Comparison of ENCODE assay signal across 27 mouse cellular contexts in genomic region chr13:109643419-109643818, GRCm38 (mm10).
DNase-seq lines count a peak whose midpoint lies in the region; ATAC-seq and TF ChIP-seq lines count a peak whose summit lies in the region.
"Had no signal": no experiment of that assay in that cellular context is flagged by ENCODE, and none has a peak within 500 bp of the region (broad histone marks: within the 10 kb centered on the region; RNA-seq: fewer than 3 reads in every experiment).

No protein-coding gene starts in this region.

- peaks cover 48% of the 10 kb centered on the region for H3K4me1 ChIP-seq in megakaryocyte, embryonic 14.5 days
- H3K4me1 ChIP-seq in MEL (ENCODE audit: control insufficient read depth in 1 of 2, insufficient read depth in 2 of 2, low read length in 2 of 2): peaks cover 47 to 49% of the 10 kb centered on the region in 2 experiments
- peaks cover 60 to 62% of the 10 kb centered on the region in 2 experiments for H3K4me1 ChIP-seq in liver, embryonic 14.5 days (replicated peaks; ENCODE audit: control insufficient read depth in 2 of 2, insufficient read depth in 2 of 2, low read length in 1 of 2)
- H3K4me1 ChIP-seq: midbrain, embryonic 12.5 days; stomach, embryonic 15.5 days had no signal

- H3K9ac ChIP-seq in MEL (ENCODE audit: control insufficient read depth, low read depth, low read length, poor library complexity, severe bottlenecking): no peak overlapping the region
- H3K9ac ChIP-seq in liver, embryonic 14.5 days (replicated peaks): no peak overlapping the region; the same call in 1 of the 2 replicates
- H3K9ac ChIP-seq: embryonic facial prominence, embryonic 15.5 days; forebrain, embryonic 12.5 days; hindbrain, embryonic 15.5 days; limb, embryonic 15.5 days; lung, embryonic 15.5 days; midbrain, embryonic 12.5 days; neural tube, embryonic 15.5 days; stomach, embryonic 15.5 days had no signal

- no peak for DNase-seq in MEL (ENCODE audit: low read depth, low spot score)
- no peak for DNase-seq in liver, embryonic 14.5 days (ENCODE audit: low read depth in 3 of 3, low spot score in 3 of 3)
- no peak for DNase-seq in retina, embryonic 14.5 days (ENCODE audit: low spot score)
- DNase-seq in embryo, embryonic 11 days: no peak
- no peak for DNase-seq in left cerebral cortex, postnatal 36 days (ENCODE audit: low spot score in 2 of 2)
- DNase-seq: cerebellum, adult 2 months; cerebellum, postnatal 14 days; gastrocnemius, postnatal 10 days; heart, postnatal 14 days; kidney, adult 2 months; kidney, postnatal 4 days; right cerebral cortex, postnatal 25 days had no signal

- no peaks in the 10 kb centered on the region for H3K9me3 ChIP-seq in megakaryocyte, embryonic 14.5 days
- no peaks in the 10 kb centered on the region for H3K9me3 ChIP-seq in MEL (replicated peaks; ENCODE audit: insufficient read depth, low read length)
- no peaks in the 10 kb centered on the region for H3K9me3 ChIP-seq in liver, embryonic 14.5 days (ENCODE audit: control insufficient read depth, low read length)
- H3K9me3 ChIP-seq: embryonic facial prominence, embryonic 10.5 days; embryonic facial prominence, embryonic 15.5 days; forebrain, embryonic 12.5 days; hindbrain, embryonic 10.5 days; hindbrain, embryonic 15.5 days; limb, embryonic 10.5 days; limb, embryonic 15.5 days; lung, embryonic 15.5 days; midbrain, embryonic 12.5 days; neural tube, embryonic 15.5 days; stomach, embryonic 15.5 days had no signal

- no peak for TF ChIP-seq POLR2A in MEL (IDR thresholded peaks at IDR 0.05; ENCODE audit: control insufficient read depth in 1 of 2, insufficient read depth in 1 of 2, low read depth in 1 of 2, low read length in 2 of 2, poor library complexity in 1 of 2)

- intact Hi-C loops in left cerebral cortex, postnatal 36 days (cut with DNase I): no loop called here

- H3K36me3 ChIP-seq in megakaryocyte, embryonic 14.5 days (replicated peaks; ENCODE audit: low read length): no peaks in the 10 kb centered on the region
- H3K36me3 ChIP-seq in MEL (ENCODE audit: control insufficient read depth in 1 of 2, insufficient read depth in 2 of 2, low read length in 2 of 2): peaks cover 0 to 62% of the 10 kb centered on the region in 2 experiments; a peak in 2 of 4 replicates
- H3K36me3 ChIP-seq in liver, embryonic 14.5 days (replicated peaks; ENCODE audit: control insufficient read depth, insufficient read depth, low read depth): no peaks in the 10 kb centered on the region
- H3K36me3 ChIP-seq: embryonic facial prominence, embryonic 10.5 days; embryonic facial prominence, embryonic 15.5 days; forebrain, embryonic 12.5 days; hindbrain, embryonic 10.5 days; hindbrain, embryonic 15.5 days; limb, embryonic 10.5 days; limb, embryonic 15.5 days; lung, embryonic 15.5 days; midbrain, embryonic 12.5 days; neural tube, embryonic 15.5 days; stomach, embryonic 15.5 days had no signal

- H3K27ac ChIP-seq in MEL (ENCODE audit: control insufficient read depth, low read depth, low read length): peak overlapping the region; percentile 45
- H3K27ac ChIP-seq in liver, embryonic 14.5 days: peak overlapping the region; percentile 87; the same call in 1 of the 2 replicates
- H3K27ac ChIP-seq: embryonic facial prominence, embryonic 10.5 days; embryonic facial prominence, embryonic 15.5 days; forebrain, embryonic 12.5 days; hindbrain, embryonic 10.5 days; hindbrain, embryonic 15.5 days; limb, embryonic 10.5 days; limb, embryonic 15.5 days; lung, embryonic 15.5 days; midbrain, embryonic 12.5 days; neural tube, embryonic 15.5 days; stomach, embryonic 15.5 days had no signal

- no peak for TF ChIP-seq EP300 in MEL (IDR thresholded peaks at IDR 0.05; ENCODE audit: low read depth in 1 of 2, low read length in 2 of 2)
- TF ChIP-seq EP300 in liver, embryonic 14.5 days (IDR thresholded peaks at IDR 0.05; ENCODE audit: low read depth): no peak

- peak overlapping the region; percentile 60 for H3K4me2 ChIP-seq in liver, embryonic 14.5 days (ENCODE audit: low read depth)
- H3K4me2 ChIP-seq: embryonic facial prominence, embryonic 15.5 days; forebrain, embryonic 12.5 days; hindbrain, embryonic 15.5 days; limb, embryonic 15.5 days; lung, embryonic 15.5 days; midbrain, embryonic 12.5 days; neural tube, embryonic 15.5 days; stomach, embryonic 15.5 days had no signal

- TF ChIP-seq RAD21 in MEL (IDR thresholded peaks at IDR 0.05; ENCODE audit: low read depth, low read length): no peak

- no peaks in the 10 kb centered on the region for H3K79me2 ChIP-seq in MEL (ENCODE audit: control insufficient read depth, insufficient read depth, low read length, poor library complexity)

- no peaks in the 10 kb centered on the region for H3K27me3 ChIP-seq in megakaryocyte, embryonic 14.5 days (replicated peaks)
- no peaks in the 10 kb centered on the region for H3K27me3 ChIP-seq in MEL (ENCODE audit: control insufficient read depth in 1 of 2, insufficient read depth in 2 of 2, low read length in 2 of 2)
- no peaks in the 10 kb centered on the region for H3K27me3 ChIP-seq in liver, embryonic 14.5 days (ENCODE audit: control insufficient read depth, insufficient read depth, low read length)
- H3K27me3 ChIP-seq: embryonic facial prominence, embryonic 15.5 days; forebrain, embryonic 12.5 days; hindbrain, embryonic 15.5 days; limb, embryonic 15.5 days; lung, embryonic 15.5 days; midbrain, embryonic 12.5 days; neural tube, embryonic 15.5 days; stomach, embryonic 15.5 days had no signal

- H3K4me3 ChIP-seq in megakaryocyte, embryonic 14.5 days (replicated peaks): peak overlapping the region; percentile 42
- no peak overlapping the region for H3K4me3 ChIP-seq in MEL (ENCODE audit: control insufficient read depth in 1 of 2, insufficient read depth in 1 of 2, low read depth in 2 of 2, low read length in 2 of 2)
- no peak overlapping the region for H3K4me3 ChIP-seq in liver, embryonic 14.5 days (ENCODE audit: insufficient read depth in 1 of 2, low read depth in 2 of 2, low read length in 2 of 2)
- H3K4me3 ChIP-seq: embryonic facial prominence, embryonic 10.5 days; embryonic facial prominence, embryonic 15.5 days; forebrain, embryonic 12.5 days; hindbrain, embryonic 10.5 days; hindbrain, embryonic 15.5 days; limb, embryonic 10.5 days; limb, embryonic 15.5 days; lung, embryonic 15.5 days; midbrain, embryonic 12.5 days; neural tube, embryonic 15.5 days; stomach, embryonic 15.5 days had no signal

- ATAC-seq in megakaryocyte, adult 5-6 weeks (ENCODE audit: poor library complexity, severe bottlenecking): no peak
- ATAC-seq in liver, embryonic 14.5 days (ENCODE audit: insufficient read depth): no peak
- ATAC-seq: activated CD4-positive, CD25-positive, alpha-beta regulatory T cell, adult 4 months; inflammation-experienced regulatory T-cells, adult 6 months had no signal

- WGBS in liver, embryonic 14.5 days (ENCODE audit: insufficient replicate concordance): 55% methylated on average over 3 of the region's 3 CpGs

- no peak for TF ChIP-seq CTCF in MEL (IDR thresholded peaks at IDR 0.05 in 2 of 3, conservative IDR thresholded peaks at IDR 0.05 in 1 of 3; ENCODE audit: control insufficient read depth in 1 of 3, insufficient read depth in 1 of 3, low read depth in 2 of 3, low read length in 3 of 3, poor library complexity in 1 of 3, severe bottlenecking in 1 of 3)
- no peak for TF ChIP-seq CTCF in liver, embryonic 14.5 days (IDR thresholded peaks at IDR 0.05; ENCODE audit: low read depth)

TF ChIP-seq in MEL, 35 proteins besides CTCF, POLR2A, EP300 and RAD21:
- TF ChIP-seq SMC3 (IDR thresholded peaks at IDR 0.05; ENCODE audit: low read depth, low read length): no peak
- TF ChIP-seq MAFK (IDR thresholded peaks at IDR 0.05; ENCODE audit: borderline replicate concordance, low read depth, low read length): no peak
- TF ChIP-seq RCOR1 (IDR thresholded peaks at IDR 0.05; ENCODE audit: low read depth, low read length): no peak; the same call in 1 of the 2 replicates
- TF ChIP-seq TBP (IDR thresholded peaks at IDR 0.05; ENCODE audit: low read depth, low read length): no peak
- no peak for TF ChIP-seq MXI1 (IDR thresholded peaks at IDR 0.05; ENCODE audit: low read depth, low read length)
- TF ChIP-seq ZC3H11A (IDR thresholded peaks at IDR 0.05; ENCODE audit: low read depth, low read length): no peak
